Comparison of ENCODE assay signal across 26 mouse cellular contexts in the genomic region with DNA sequence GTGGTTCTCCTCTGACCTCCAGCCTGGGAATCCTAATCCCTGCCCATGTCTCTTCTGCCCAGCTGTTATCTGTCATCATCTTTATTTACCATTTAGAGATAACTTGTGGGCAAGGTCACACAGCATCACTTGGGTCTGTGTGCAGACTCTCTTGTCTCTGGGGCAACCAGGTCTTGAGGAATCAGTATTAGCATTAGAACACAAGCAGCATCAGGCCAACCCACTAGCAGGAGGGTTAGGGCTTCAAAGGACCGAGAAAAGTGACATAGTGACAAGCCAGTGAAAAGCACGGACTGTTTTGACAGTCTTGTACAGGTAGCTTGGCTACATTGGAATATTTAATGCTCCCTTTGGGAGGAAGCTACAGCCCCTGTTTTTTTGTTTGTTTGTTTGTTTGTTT.
"Had no signal": no experiment of that assay in that cellular context is flagged by ENCODE, and none has a peak within 500 bp of the region (broad histone marks: within the 10 kb centered on the region; RNA-seq: fewer than 3 reads in every experiment).

No protein-coding gene starts in this region.

- H3K4me1 ChIP-seq: heart, embryonic 10.5 days; heart, embryonic 12.5 days; hindbrain, embryonic 13.5 days; hindbrain, embryonic 15.5 days; intestine, embryonic 15.5 days; kidney, embryonic 15.5 days; limb, embryonic 15.5 days; liver, embryonic 13.5 days; liver, embryonic 15.5 days had no signal

- H3K36me3 ChIP-seq: hindbrain, embryonic 13.5 days; hindbrain, embryonic 15.5 days; intestine, embryonic 15.5 days; limb, embryonic 13.5 days; limb, embryonic 15.5 days; liver, embryonic 13.5 days had no signal

- H3K9ac ChIP-seq: heart, embryonic 12.5 days; hindbrain, embryonic 13.5 days; hindbrain, embryonic 15.5 days; intestine, embryonic 15.5 days; kidney, embryonic 15.5 days; limb, embryonic 13.5 days; limb, embryonic 15.5 days; liver, embryonic 13.5 days; liver, embryonic 15.5 days; liver, postnatal 0 days had no signal

- H3K27me3 ChIP-seq: heart, embryonic 12.5 days; hindbrain, embryonic 13.5 days; hindbrain, embryonic 15.5 days; intestine, embryonic 15.5 days; kidney, embryonic 15.5 days; limb, embryonic 13.5 days; limb, embryonic 15.5 days; liver, embryonic 13.5 days; liver, embryonic 15.5 days had no signal

- H3K9me3 ChIP-seq: heart, embryonic 10.5 days; heart, embryonic 12.5 days; hindbrain, embryonic 13.5 days; hindbrain, embryonic 15.5 days; intestine, embryonic 15.5 days; kidney, embryonic 15.5 days; limb, embryonic 13.5 days; limb, embryonic 15.5 days; liver, embryonic 13.5 days; liver, embryonic 15.5 days had no signal

- H3K27ac ChIP-seq: gastrocnemius, adult 2 months; heart, embryonic 10.5 days; hindbrain, embryonic 13.5 days; hindbrain, embryonic 15.5 days; intestine, embryonic 15.5 days; kidney, embryonic 15.5 days; kidney, postnatal 0 days; limb, embryonic 13.5 days; limb, embryonic 15.5 days; liver, embryonic 13.5 days; liver, embryonic 15.5 days had no signal

- H3K4me2 ChIP-seq: heart, embryonic 12.5 days; hindbrain, embryonic 13.5 days; hindbrain, embryonic 15.5 days; intestine, embryonic 15.5 days; kidney, embryonic 15.5 days; limb, embryonic 13.5 days; limb, embryonic 15.5 days; liver, embryonic 13.5 days; liver, embryonic 15.5 days had no signal

- ATAC-seq: inflammation-experienced regulatory T-cells, adult 6 months; intestine, embryonic 15.5 days; intestine, postnatal 0 days; liver, postnatal 0 days had no signal

- H3K4me3 ChIP-seq: gastrocnemius, adult 2 months; heart, embryonic 10.5 days; heart, embryonic 12.5 days; hindbrain, embryonic 13.5 days; hindbrain, embryonic 15.5 days; intestine, embryonic 15.5 days; kidney, embryonic 15.5 days; limb, embryonic 13.5 days; limb, embryonic 15.5 days; liver, embryonic 13.5 days; liver, embryonic 15.5 days had no signal

- DNase-seq: gastrocnemius, adult 2 months; gastrocnemius, postnatal 10 days; gastrocnemius, postnatal 25 days; heart, postnatal 10 days; heart, postnatal 4 days; kidney, adult 18-20 months; kidney, adult 8-10 months; kidney, postnatal 14 days; kidney, postnatal 36 days; layer of hippocampus, adult 9-11 months; layer of hippocampus, postnatal 36 days; left cerebral cortex, postnatal 4 days; liver, embryonic 13.5 days; liver, postnatal 0 days had no signal
